Mouse (Mus musculus) forebrain, embryonic 13.5 days (tissue): ENCODE data around the gene Zfyve16. TPM values are rescaled to one million over a fixed set of nuclear protein-coding genes. Genes with fewer than 3 reads are reported as not detected.
A peak's percentile ranks its signal among the peaks of the same experiment; 100 is the strongest.

Source experiments
- ATAC-seq: fragments of 200-750 bp; cut with Nextera tagmentation; 2 replicates; pipeline ENCODE4 v1.8.0; 2017
- H3K27ac ChIP-seq: fragments of 300-500 bp; sonication (generic); 2 replicates; pipeline ENCODE4 v1.5.1; 2015; ENCODE audit warnings: inconsistent platforms, mild to moderate bottlenecking, moderate library complexity
- H3K27me3 ChIP-seq: fragments of 300-500 bp; sonication (generic); 2 replicates; pipeline ENCODE4 v1.6.1; 2015; ENCODE audit warnings: mild to moderate bottlenecking, inconsistent platforms
- H3K36me3 ChIP-seq: fragments of 300-500 bp; sonication (generic); 2 replicates; pipeline ENCODE4 v1.6.1; 2015; ENCODE audit warnings: mild to moderate bottlenecking, inconsistent platforms; ENCODE audit not compliant: poor library complexity, severe bottlenecking
- H3K4me1 ChIP-seq: fragments of 300-500 bp; sonication (generic); 2 replicates; pipeline ENCODE4 v1.6.1; 2015; ENCODE audit warnings: inconsistent platforms
- H3K4me2 ChIP-seq: fragments of 300-500 bp; sonication (generic); 2 replicates; pipeline ENCODE4 v1.6.1; 2015; ENCODE audit warnings: inconsistent platforms, mild to moderate bottlenecking, moderate library complexity
- H3K4me3 ChIP-seq: fragments of 300-500 bp; sonication (generic); 2 replicates; pipeline ENCODE4 v1.5.1; 2015; ENCODE audit warnings: mild to moderate bottlenecking, inconsistent platforms
- H3K9ac ChIP-seq: fragments of 300-500 bp; sonication (generic); 2 replicates; pipeline ENCODE4 v1.6.1; 2015; ENCODE audit warnings: mild to moderate bottlenecking, inconsistent platforms
- H3K9me3 ChIP-seq: fragments of 300-500 bp; sonication (generic); replicated peaks from 2 replicates; pipeline ENCODE4 v1.6.1; 2016; ENCODE audit warnings: inconsistent platforms
- WGBS: fragments of 180-500 bp; shearing (Covaris S2); methylation state at CpG from one replicate; pipeline ENCODE4 v1.1.7; 2015; 5-methylcytosine and 5-hydroxymethylcytosine counted together
- polyA plus RNA-seq: library from polyadenylated mRNA; unstranded; fragments of >200 nt; fragmentation: Nextera tagmentation; extraction: Ambion mirVana; gene quantifications from 2 replicates; pipeline ENCODE4 v1.2.1, GENCODE M21; 2015

Zfyve16 gene
- 10.0 TPM in 2 replicates for polyA plus RNA-seq

DNA sequence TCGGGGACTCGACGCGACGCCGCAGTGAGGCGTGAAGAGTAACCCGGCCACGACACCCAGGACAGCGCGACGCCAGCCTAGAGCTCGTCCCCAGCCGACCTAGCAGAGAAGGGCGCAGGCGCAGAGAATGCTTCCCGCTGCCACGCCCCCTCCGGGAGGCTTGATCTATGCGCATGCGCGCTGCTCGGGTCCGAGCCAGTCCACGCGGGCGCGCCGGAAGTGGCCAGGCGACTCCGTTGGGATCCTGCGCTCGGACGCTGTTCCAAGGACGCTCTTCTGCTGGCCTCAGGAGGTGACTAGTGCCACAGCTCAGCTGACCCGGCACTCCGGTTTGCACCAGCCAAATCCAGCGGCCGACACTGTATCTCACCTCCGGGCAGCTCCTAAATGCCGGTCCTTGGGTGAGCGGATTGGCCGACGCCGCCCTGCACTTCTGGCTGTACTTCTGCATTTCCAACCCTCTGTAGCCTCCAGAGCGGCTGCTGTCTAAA, at the start of gene Zfyve16:
Gene Zfyve16, minus strand, starts transcription at position 148 of the 491 bp plus-strand sequence.
- Histone ChIP-seq H3K9ac (peak within 1 kb of the TSS; percentile 86), H3K9me3 (no peaks in the 10 kb centered on the region), H3K27ac (peak within 1 kb of the TSS; percentile 92), H3K4me3 (peak within 1 kb of the TSS; percentile 82), H3K36me3 (no peaks in the 10 kb centered on the region), H3K27me3 (no peaks in the 10 kb centered on the region), H3K4me2 (peak within 1 kb of the TSS; percentile 72), H3K4me1 (peaks cover 10% of the 10 kb centered on the region)
- under 1% methylated on average over 44 of the region's 46 CpGs for WGBS
- peak; percentile 98 for ATAC-seq

DNA sequence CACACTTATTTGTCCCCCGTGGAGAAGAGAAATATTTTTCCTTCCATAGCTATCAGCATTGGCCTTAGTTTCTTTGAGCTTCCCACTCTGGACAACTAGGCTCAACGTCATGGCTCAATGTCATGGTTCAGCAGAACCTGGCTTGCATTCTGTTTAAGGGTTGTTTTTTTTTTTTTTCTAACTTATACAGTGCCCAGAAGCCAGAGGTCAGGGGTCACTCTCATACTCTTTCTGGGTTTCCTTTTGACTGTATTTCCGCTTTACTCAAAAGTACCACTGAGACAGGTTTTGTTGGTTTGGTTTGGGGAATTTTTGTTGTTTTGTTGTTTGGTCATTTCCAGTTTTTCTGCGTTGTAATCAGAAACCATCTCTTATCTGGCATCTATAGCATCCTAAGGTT, 47.5 kb upstream of the Zfyve16 start:
- no peak overlapping the region for H3K4me2 ChIP-seq
- H3K4me3 ChIP-seq = no peak overlapping the region
- H3K27ac ChIP-seq = no peak overlapping the region
- no peaks in the 10 kb centered on the region for H3K27me3 ChIP-seq
- 85% methylated on average over 4 of the region's 4 CpGs for WGBS
- no peak overlapping the region for H3K9ac ChIP-seq
- no peaks in the 10 kb centered on the region for H3K36me3 ChIP-seq
- H3K4me1 ChIP-seq = 0 out of 2 replicates have a peak, but pooled peaks cover 3% of the 10 kb centered on the region
- no peak for ATAC-seq
- no peaks in the 10 kb centered on the region for H3K9me3 ChIP-seq

DNA sequence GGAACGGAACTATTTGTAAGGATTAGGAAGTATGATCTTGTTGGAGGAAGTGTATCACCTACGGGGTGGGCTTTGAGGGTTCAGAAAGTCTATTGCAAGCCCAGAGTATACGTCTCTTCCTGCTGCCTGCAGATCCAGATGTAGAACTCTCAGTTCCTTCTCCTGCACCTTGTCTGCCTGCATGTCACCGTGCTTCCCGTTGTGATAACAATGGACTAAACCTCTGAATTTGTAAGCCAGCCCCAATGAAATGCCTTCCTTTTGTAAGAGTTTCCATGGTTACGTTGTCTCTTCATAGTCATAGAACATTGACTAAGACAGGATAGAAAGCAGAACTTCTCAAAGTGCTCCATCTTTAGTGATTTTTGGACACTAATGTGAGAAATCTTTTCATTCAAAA, 46.0 kb upstream of the Zfyve16 start:
- ATAC-seq = no peak
- no peaks in the 10 kb centered on the region for H3K36me3 ChIP-seq
- H3K4me1 ChIP-seq = 0 out of 2 replicates have a peak, but pooled peaks cover 3% of the 10 kb centered on the region
- H3K4me3 ChIP-seq = no peak overlapping the region
- H3K9ac ChIP-seq = no peak overlapping the region
- WGBS = 56% methylated on average over 6 of the region's 6 CpGs
- H3K9me3 ChIP-seq = no peaks in the 10 kb centered on the region
- no peak overlapping the region for H3K4me2 ChIP-seq
- H3K27ac ChIP-seq = no peak overlapping the region
- H3K27me3 ChIP-seq = no peaks in the 10 kb centered on the region

- no peak for ATAC-seq
- no peaks in the 10 kb centered on the region for H3K27me3 ChIP-seq
- H3K9ac ChIP-seq = no peak within 1 kb of the TSS
- H3K9me3 ChIP-seq = no peaks in the 10 kb centered on the region
- 0 out of 2 replicates have a peak, but pooled peaks cover 3% of the 10 kb centered on the region for H3K4me1 ChIP-seq
- H3K27ac ChIP-seq = no peak within 1 kb of the TSS
- no peak within 1 kb of the TSS for H3K4me3 ChIP-seq
- no peak within 1 kb of the TSS for H3K4me2 ChIP-seq
- H3K36me3 ChIP-seq = no peaks in the 10 kb centered on the region
Observed at GRCm38 (mm10) chr13:92576072-92576471, 45.4 kb upstream of the Zfyve16 start, which contains the start of gene Spz1. TSS of gene Spz1 (minus strand) at chr13:92576172.

DNA sequence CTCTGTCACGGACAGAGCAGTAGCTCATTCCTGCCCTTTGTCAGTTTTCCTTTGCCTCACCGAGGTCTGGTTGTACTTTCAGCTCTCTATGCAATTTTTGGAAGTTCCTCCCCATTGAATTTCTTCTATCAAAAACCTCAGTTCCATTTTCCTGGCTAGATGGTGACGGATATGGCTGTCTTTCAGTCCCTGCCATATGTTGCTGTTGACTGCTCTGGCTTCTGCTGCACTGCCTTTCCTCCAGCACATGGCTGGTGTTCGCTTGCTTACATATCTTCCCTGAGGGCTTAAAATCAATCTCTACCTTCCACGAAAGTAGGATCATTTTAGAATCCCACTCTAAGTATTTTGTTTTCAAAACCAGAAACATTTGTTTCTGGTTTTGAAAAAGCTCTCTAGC, 28.8 kb upstream of the Zfyve16 start:
- no peak overlapping the region for H3K4me2 ChIP-seq
- WGBS = 79% methylated on average over 5 of the region's 5 CpGs
- no peak overlapping the region for H3K4me3 ChIP-seq
- H3K36me3 ChIP-seq = no peaks in the 10 kb centered on the region
- H3K9ac ChIP-seq = no peak overlapping the region
- H3K27me3 ChIP-seq = no peaks in the 10 kb centered on the region
- no peaks in the 10 kb centered on the region for H3K9me3 ChIP-seq
- H3K27ac ChIP-seq = no peak overlapping the region
- no peak for ATAC-seq
- peaks cover 2% of the 10 kb centered on the region; the same call in 1 of the 2 replicates for H3K4me1 ChIP-seq

GRCm38 (mm10) chr13:92557229-92557628, 26.6 kb upstream of the Zfyve16 start:
- Histone ChIP-seq H3K27me3 (no peaks in the 10 kb centered on the region), H3K4me2 (no peak overlapping the region), H3K4me3 (no peak overlapping the region), H3K9me3 (no peaks in the 10 kb centered on the region; the same call in 1 of the 2 replicates), H3K36me3 (no peaks in the 10 kb centered on the region), H3K9ac (no peak overlapping the region), H3K27ac (no peak overlapping the region), H3K4me1 (peaks cover 2% of the 10 kb centered on the region; the same call in 1 of the 2 replicates)
- ATAC-seq = no peak
- 68% methylated on average over 2 of the region's 2 CpGs for WGBS

DNA sequence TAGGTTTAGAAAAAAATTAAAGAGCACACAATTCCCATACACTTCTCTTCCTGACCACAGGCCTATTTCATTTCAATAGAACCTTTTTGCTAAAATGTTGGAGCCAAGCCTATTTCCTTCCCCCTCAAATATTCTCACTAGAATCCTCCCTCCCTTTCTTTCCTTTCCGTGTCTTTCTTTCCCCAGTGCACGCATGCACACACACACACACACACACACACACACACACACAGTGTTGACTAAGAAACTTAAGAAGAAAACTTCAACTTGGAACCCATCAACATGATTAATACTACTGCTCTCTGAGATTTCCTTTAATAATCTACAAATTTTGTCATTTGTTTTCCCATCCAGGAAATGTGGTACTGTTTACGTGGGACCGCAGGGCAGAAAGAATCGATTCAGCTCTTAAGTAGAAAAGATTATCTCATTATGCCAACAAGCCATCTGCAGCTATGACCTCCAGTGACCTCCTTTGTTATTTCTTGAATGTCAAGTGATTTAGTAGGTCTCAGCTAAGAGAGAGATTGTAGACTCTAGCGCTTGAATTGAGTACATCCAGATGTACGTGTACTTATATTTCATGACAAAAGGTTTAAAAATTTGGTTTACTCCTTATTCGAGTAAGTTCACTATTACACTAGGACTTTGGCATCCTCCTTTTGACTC, 25.9 kb upstream of the Zfyve16 start:
- H3K9ac ChIP-seq = no peak overlapping the region
- ATAC-seq = no peak
- peaks cover 2% of the 10 kb centered on the region; the same call in 1 of the 2 replicates for H3K4me1 ChIP-seq
- no peak overlapping the region for H3K4me2 ChIP-seq
- 44% methylated on average over 8 of the region's 8 CpGs for WGBS
- H3K27ac ChIP-seq = no peak overlapping the region
- H3K9me3 ChIP-seq = peaks cover under 1% of the 10 kb centered on the region
- H3K27me3 ChIP-seq = no peaks in the 10 kb centered on the region
- H3K4me3 ChIP-seq = no peak overlapping the region
- H3K36me3 ChIP-seq = no peaks in the 10 kb centered on the region

GRCm38 (mm10) chr13:92547093-92547492, 16.4 kb upstream of the Zfyve16 start:
- Histone ChIP-seq H3K36me3 (no peaks in the 10 kb centered on the region), H3K9ac (no peak overlapping the region), H3K9me3 (peaks cover 16% of the 10 kb centered on the region), H3K4me2 (no peak overlapping the region), H3K27me3 (no peaks in the 10 kb centered on the region), H3K27ac (no peak overlapping the region), H3K4me3 (no peak overlapping the region), H3K4me1 (no peaks in the 10 kb centered on the region)
- 86% methylated on average over 4 of the region's 4 CpGs for WGBS
- ATAC-seq = no peak

- WGBS = 91% methylated on average over 6 of the region's 6 CpGs
- Histone ChIP-seq H3K4me2 (no peak overlapping the region), H3K4me3 (no peak overlapping the region), H3K9ac (no peak overlapping the region), H3K9me3 (no peaks in the 10 kb centered on the region), H3K27ac (no peak overlapping the region), H3K27me3 (no peaks in the 10 kb centered on the region), H3K36me3 (no peaks in the 10 kb centered on the region), H3K4me1 (no peaks in the 10 kb centered on the region)
- no peak for ATAC-seq
Observed at GRCm38 (mm10) chr13:92540997-92541396, 10.3 kb upstream of the Zfyve16 start.

DNA sequence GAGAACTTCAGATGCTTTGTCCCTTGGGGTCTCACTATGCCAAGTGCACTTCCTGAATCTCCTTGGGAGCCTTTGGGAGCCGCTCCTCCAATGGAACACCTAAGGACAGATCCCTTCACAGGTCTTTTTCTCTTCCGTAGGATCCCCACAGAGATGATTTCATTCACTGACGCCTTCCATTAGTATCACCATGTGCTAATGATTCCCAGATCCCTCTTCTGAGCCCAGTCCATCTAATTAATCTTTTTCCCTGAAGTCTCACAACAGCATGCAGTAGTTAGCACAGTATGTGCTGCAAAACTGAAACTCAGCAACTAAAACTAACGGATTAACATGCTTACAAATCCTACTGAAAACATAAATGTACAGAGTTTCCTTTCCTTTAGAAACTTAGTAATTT, 8.5 kb upstream of the Zfyve16 start:
- Histone ChIP-seq H3K4me2 (no peak overlapping the region), H3K27ac (no peak overlapping the region), H3K9ac (no peak overlapping the region), H3K4me3 (no peak overlapping the region), H3K4me1 (no peaks in the 10 kb centered on the region), H3K9me3 (no peaks in the 10 kb centered on the region), H3K27me3 (no peaks in the 10 kb centered on the region), H3K36me3 (no peaks in the 10 kb centered on the region)
- no peak for ATAC-seq
- 54% methylated on average over 4 of the region's 4 CpGs for WGBS

DNA sequence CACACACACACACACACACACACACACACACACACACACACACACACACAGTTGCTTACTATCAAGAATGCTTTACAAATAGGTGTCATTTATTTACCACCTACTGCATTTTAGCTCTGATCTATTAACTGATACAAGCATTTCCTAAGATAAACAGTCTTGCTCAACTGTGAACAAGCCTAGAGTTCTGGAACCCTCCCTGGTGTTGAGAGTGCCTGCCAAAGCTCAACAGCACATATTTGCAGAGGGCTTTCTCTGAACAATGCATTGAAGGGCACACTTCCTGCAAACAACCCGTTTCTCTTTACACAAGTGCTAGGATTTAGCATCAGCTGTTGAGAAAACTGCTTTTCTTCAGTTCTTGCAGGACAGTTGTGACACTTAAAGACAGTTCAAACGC, 3.1 kb upstream of the Zfyve16 start:
- Histone ChIP-seq H3K9me3 (no peaks in the 10 kb centered on the region), H3K4me3 (no peak overlapping the region), H3K27me3 (no peaks in the 10 kb centered on the region), H3K9ac (no peak overlapping the region), H3K36me3 (no peaks in the 10 kb centered on the region), H3K4me2 (no peak overlapping the region), H3K27ac (no peak overlapping the region), H3K4me1 (peaks cover 10% of the 10 kb centered on the region)
- 63% methylated on average over 2 of the region's 2 CpGs for WGBS
- ATAC-seq = no peak

DNA sequence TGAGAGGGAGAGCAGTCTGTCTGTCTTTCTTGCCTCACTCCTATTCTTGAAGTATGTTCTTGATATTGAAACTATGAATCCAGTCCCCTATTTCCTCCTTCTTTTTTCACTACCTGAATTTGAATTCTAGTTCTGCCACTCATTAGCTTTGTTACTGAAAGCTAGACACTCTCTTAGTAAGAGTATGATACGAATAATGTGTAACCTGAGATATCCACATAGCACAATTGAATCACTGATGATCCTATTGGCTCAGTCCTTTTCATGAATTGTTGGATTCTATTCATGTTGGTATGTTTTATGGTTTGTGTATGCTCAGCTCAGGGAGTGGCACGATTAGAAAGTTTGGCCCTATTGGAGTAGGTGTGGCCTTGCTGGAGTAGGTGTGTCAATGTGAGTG, 1.5 kb upstream of the Zfyve16 start:
- no peak overlapping the region for H3K9ac ChIP-seq
- peaks cover 10% of the 10 kb centered on the region for H3K4me1 ChIP-seq
- H3K36me3 ChIP-seq = no peaks in the 10 kb centered on the region
- H3K4me2 ChIP-seq = no peak overlapping the region
- no peaks in the 10 kb centered on the region for H3K27me3 ChIP-seq
- H3K4me3 ChIP-seq = no peak overlapping the region
- 83% methylated on average over 2 of the region's 2 CpGs for WGBS
- H3K9me3 ChIP-seq = no peaks in the 10 kb centered on the region
- no peak overlapping the region for H3K27ac ChIP-seq
- ATAC-seq = no peak

- H3K36me3 ChIP-seq = no peaks in the 10 kb centered on the region
- peak overlapping the region; percentile 86 for H3K9ac ChIP-seq
- WGBS = 4% methylated on average over 15 of the region's 15 CpGs
- no peaks in the 10 kb centered on the region for H3K9me3 ChIP-seq
- H3K27me3 ChIP-seq = no peaks in the 10 kb centered on the region
- H3K4me2 ChIP-seq = peak overlapping the region; percentile 72
- ATAC-seq = no peak; the same call in 1 of the 2 replicates
- H3K4me1 ChIP-seq = peaks cover 10% of the 10 kb centered on the region
- peak overlapping the region; percentile 92 for H3K27ac ChIP-seq
- peak overlapping the region; percentile 82 for H3K4me3 ChIP-seq
Observed at GRCm38 (mm10) chr13:92531237-92531636, 569 bp upstream of the Zfyve16 start.
